Mouse (Mus musculus) small intestine, adult 2 months (tissue): ENCODE results near the gene Efna4.

Experiments
- CTCF ChIP-seq: fragments of 200-500 bp; IDR thresholded peaks from 2 replicates; pipeline ENCODE4 v1.5.1; 2012; ENCODE audit warnings: low read depth, mild to moderate bottlenecking, control low read depth, inconsistent platforms, low read length, moderate library complexity, mixed read lengths; ENCODE audit not compliant: insufficient replicate concordance, insufficient read length; ENCODE audit errors: extremely low read depth
- POLR2A ChIP-seq: fragments of 200-500 bp; IDR thresholded peaks from 2 replicates; pipeline ENCODE4 v1.6.1; 2012; ENCODE audit warnings: low read depth, mild to moderate bottlenecking, control low read depth, inconsistent platforms, low read length, moderate library complexity

- no peak for TF ChIP-seq CTCF
- no peak for TF ChIP-seq POLR2A
These were observed 6.9 kb downstream of the Efna4 start for GRCm38 (mm10) chr3:89330948-89331347.
